Mouse (Mus musculus): ENCODE data around the gene Tpk1. TPM values are rescaled to one million over a fixed set of nuclear protein-coding genes. Genes with fewer than 3 reads are reported as not detected.

Tpk1 gene
- polyA plus RNA-seq, 1 experiment from 2014 or later, result 4.7 TPM

DNA sequence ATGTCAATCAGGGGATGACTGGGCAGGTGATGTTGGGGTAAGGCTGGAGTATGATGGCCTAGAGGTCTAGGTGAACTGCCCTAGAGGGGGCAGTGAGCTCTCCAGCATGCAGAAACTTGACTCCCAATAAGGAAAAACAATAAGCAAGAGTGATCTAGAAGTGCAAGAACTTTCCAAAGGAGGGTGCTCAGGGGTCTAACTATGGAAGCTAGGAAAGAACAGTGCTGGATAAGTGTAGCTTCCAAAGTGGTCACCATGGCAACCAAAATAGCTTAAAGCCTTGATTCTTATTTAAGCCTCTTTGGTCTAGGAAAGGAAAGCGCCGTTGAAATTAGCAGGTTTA, 368.6 kb downstream of the Tpk1 start:
- no peak overlapping the region for H3K4me3 ChIP-seq
- H3K27ac ChIP-seq (replicated peaks), result no peak overlapping the region
- 22% methylated on average over 2 of the region's 2 CpGs for WGBS
- peak; percentile 27 for DNase-seq (ENCODE audit: low spot score)
- H3K4me1 ChIP-seq, result peaks cover 10% of the 10 kb centered on the region
- no peaks in the 10 kb centered on the region for H3K36me3 ChIP-seq
- H3K9me3 ChIP-seq (replicated peaks), result no peaks in the 10 kb centered on the region
- H3K27me3 ChIP-seq (ENCODE audit: low read depth, poor library complexity, severe bottlenecking), result no peaks in the 10 kb centered on the region

DNA sequence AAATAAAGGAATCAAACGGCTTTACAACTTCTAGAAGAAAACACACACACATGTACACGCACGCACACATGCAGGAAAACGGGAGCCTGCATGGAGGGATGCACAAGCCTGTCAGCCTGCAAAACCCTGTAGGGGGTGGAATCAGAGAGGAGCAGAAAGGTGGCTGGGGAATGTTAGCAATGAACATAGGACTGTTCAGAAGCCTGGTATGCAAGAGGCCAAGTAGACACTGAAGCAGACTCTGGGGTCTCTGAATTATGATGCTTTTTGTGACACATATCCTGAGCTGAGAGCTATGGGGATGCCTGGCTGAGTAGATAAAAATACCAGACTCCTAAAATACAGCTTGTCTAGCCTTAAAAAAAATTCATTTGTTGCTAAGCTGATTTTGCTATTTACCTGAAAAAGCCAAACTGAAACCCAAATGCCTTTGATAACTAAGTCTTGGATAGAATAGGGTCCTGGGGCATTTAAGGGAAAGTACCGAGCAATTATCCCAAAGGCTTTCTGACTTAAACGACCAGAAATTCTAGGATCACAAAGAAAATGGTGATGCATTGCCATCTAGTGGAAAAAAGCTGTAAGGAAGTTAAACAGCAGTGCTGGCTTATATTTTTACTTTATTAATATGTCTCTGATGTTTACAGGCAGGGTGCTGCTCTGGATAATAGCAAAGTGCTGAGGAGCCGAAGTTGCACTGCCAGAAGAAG, 369.1 kb downstream of the Tpk1 start:
- Histone ChIP-seq H3K27ac (replicated peaks) (no peak overlapping the region), H3K27me3 (ENCODE audit: low read depth, poor library complexity, severe bottlenecking) (no peaks in the 10 kb centered on the region), H3K9me3 (replicated peaks) (no peaks in the 10 kb centered on the region), H3K4me3 (no peak overlapping the region), H3K36me3 (no peaks in the 10 kb centered on the region), H3K4me1 (peaks cover 10% of the 10 kb centered on the region)
- WGBS, result 48% methylated on average over 7 of the region's 7 CpGs
- DNase-seq (ENCODE audit: low spot score), result no peak

DNA sequence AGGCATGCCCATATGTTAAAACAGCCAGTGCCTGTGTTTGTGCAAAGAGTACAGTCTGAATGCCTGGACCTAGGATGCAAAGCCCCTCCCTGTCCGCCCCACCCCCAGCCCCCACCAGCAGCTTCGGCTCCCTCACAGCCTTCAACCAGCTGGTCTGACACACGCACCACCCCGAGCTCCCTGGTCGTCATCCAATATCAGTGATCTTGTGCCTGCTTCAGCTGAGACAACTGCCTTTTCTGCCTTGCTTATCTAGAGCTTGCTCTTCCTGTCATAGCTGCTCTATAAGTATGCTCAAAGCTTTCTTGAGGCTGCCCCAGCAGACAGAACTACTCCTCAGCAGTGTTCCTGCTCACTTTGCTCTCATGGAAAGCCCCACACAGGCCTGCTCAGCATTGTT, 370.2 kb downstream of the Tpk1 start:
- Histone ChIP-seq H3K27me3 (ENCODE audit: low read depth, poor library complexity, severe bottlenecking) (no peaks in the 10 kb centered on the region), H3K4me1 (peaks cover 10% of the 10 kb centered on the region), H3K27ac (replicated peaks) (no peak overlapping the region), H3K36me3 (no peaks in the 10 kb centered on the region), H3K9me3 (replicated peaks) (no peaks in the 10 kb centered on the region), H3K4me3 (no peak overlapping the region)
- 58% methylated on average over 5 of the region's 5 CpGs for WGBS
- DNase-seq (ENCODE audit: low spot score), result no peak

All from midbrain, embryonic 10.5 days (tissue).